8 mouse cellular contexts compared by ENCODE assay signal in genomic region chr1:170612968-170613872, GRCm38 (mm10). TPM values are rescaled to one million over a fixed set of nuclear protein-coding genes. Genes with fewer than 3 reads are reported as not detected.
A peak's percentile ranks its signal among the peaks of the same experiment; 100 is the strongest.
DNase-seq lines count a peak whose midpoint lies in the region; ATAC-seq lines count a peak whose summit lies in the region.

No protein-coding gene starts in this region.

- H3K27me3 ChIP-seq in hindbrain, embryonic 15.5 days: no peaks in the 10 kb centered on the region

- no peak overlapping the region for H3K27ac ChIP-seq in hindbrain, embryonic 15.5 days (replicated peaks)

- H3K4me1 ChIP-seq in hindbrain, embryonic 15.5 days (replicated peaks): no peaks in the 10 kb centered on the region

- H3K9me3 ChIP-seq in hindbrain, embryonic 15.5 days: no peaks in the 10 kb centered on the region

- WGBS in hindbrain, embryonic 15.5 days: 62% methylated on average over 18 of the region's 18 CpGs

- DNase-seq in ZHBTc4 (ENCODE audit: low read depth, low spot score): peak; percentile 69
- DNase-seq in cerebellum, postnatal 10 days: peak; percentile 90 to 91
- DNase-seq in layer of hippocampus, postnatal 36 days: peak; percentile 61 to 66
- peak; percentile 81 for DNase-seq in lung, postnatal 36 days
- peak; percentile 64 for DNase-seq in retina, postnatal 7 days (ENCODE audit: low read depth, low spot score)

- H3K36me3 ChIP-seq in hindbrain, embryonic 15.5 days: no peaks in the 10 kb centered on the region

- ATAC-seq in frontal cortex, adult (ENCODE audit: low TSS enrichment): peak; percentile 96
- ATAC-seq in hindbrain, embryonic 15.5 days (ENCODE audit: low FRiP score, low read depth): peak; percentile 96
- no peak for ATAC-seq in CD4-positive, CD25-positive, alpha-beta regulatory T cell, adult 4 months

- H3K4me3 ChIP-seq in hindbrain, embryonic 15.5 days: no peak overlapping the region

- no peak overlapping the region for H3K4me2 ChIP-seq in hindbrain, embryonic 15.5 days

- H3K9ac ChIP-seq in hindbrain, embryonic 15.5 days: no peak overlapping the region

RNA-seq across cellular contexts. Expression of gene Nos1ap, which starts 23.6 kb away (rescaled TPM):
- polyA plus RNA-seq in hindbrain, embryonic 15.5 days (2015; fragmentation: Nextera tagmentation; extraction: Ambion mirVana): 17.3 and 21.3 TPM in 2 replicates
- total RNA-seq in layer of hippocampus, postnatal 36 days (2021): 100 to 1,000 TPM; 204 to 213 TPM
- under 1 TPM; 0.19 to 0.29 TPM for polyA plus RNA-seq in CD4-positive, CD25-positive, alpha-beta regulatory T cell, adult 4 months (2017; shearing (Covaris generic))

RNA-seq across cellular contexts. Expression of gene Olfml2b, which starts 31.1 kb away (rescaled TPM):
- 4.9 and 5.0 TPM in 2 replicates for polyA plus RNA-seq in hindbrain, embryonic 15.5 days (2015; fragmentation: Nextera tagmentation; extraction: Ambion mirVana)
- total RNA-seq in layer of hippocampus, postnatal 36 days (2021): 10 to 100 TPM; 40.6 to 52.9 TPM
- polyA plus RNA-seq in CD4-positive, CD25-positive, alpha-beta regulatory T cell, adult 4 months (2017; shearing (Covaris generic)): not detected

Comparison
In these comparisons a context has a peak if more than half of its experiments do, and no peak if none do; other contexts are left out.
1. RNA of gene Nos1ap, which starts 23.6 kb away (polyA plus RNA-seq): 17.3 to 21.3 TPM in hindbrain, embryonic 15.5 days; 0.19 to 0.29 TPM in CD4-positive, CD25-positive, alpha-beta regulatory T cell, adult 4 months; every median in the first group is over 10 times any median in the second.
2. Peak in every context shown above with its lines, with median percentiles within 50 percentile points of each other: DNase-seq.